Mouse (Mus musculus): ENCODE measurements at regions not wholly inside any gene's neighbourhood (a gene's known extent, or its start where the extent isn't known, plus 50 kb on each side); places are given as distances from the start of the nearest gene placed in this dataset.
"Not testable (repeated sequence)": the region's sequence is repeated elsewhere in the genome, so short reads cannot be mapped to it uniquely, and the experiment has no call there.

DNA sequence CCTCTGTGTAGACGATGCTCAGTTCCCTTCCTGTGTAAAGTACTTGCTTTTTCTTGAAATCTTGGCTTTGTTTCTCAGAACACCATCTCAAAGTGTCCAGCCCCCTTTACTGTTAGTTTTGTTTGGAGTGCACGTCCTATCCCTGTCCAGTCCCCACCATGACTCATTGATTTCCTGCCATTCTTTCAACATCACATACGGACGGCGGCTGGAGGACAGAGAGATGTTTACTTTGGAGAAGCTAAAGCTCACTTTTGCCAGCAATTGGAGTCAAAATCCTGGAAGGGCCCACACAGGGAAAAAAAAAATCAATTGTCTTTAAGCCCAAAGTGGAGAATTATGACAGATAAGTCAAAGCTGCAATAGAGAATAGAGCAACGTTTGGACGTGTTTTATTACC lies 51.8 kb downstream of the Gm5426 start:
- DNase-seq (ENCODE audit: low read depth in 1 of 2, low spot score in 2 of 2), result no peak

DNA sequence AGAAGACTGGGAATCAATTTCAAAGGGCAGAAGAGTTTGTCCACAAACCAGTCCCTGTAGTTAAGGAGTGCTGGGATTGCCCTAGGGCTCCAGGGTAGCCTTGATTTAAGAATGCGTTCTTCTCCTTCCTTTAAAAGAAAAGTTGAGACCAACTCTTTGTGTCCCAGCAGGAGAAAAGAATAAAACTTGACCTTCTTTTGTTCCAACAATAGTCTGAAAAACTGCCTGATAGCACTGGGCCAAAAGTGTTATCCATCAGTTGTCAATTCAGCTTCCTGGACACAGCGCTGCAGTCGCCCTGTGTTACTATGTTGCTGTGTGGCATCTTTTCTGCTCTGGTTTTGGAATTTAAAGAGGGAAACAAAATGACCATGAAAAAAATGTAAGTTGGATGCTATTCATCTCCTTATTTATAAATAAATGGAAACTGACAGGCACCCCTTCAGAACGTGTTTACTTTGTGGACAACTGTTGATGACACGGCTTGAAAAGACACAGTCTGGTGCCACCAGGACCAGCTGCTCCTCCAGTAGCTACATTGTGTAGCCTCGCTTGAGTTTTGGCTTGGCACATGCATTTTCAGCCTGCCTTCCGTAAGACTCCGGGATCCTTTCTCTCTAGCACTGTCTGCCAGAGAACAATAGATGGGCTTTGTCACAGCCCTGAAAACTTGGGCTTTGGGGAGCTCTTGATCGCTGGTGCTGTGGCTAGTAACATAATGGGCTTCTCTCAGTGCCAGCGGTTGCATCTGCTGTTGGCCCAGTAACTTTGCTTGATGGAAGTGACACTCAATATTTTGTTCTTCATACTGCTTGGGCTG lies 54.0 kb downstream of the Gm5426 start:
- no peak for DNase-seq (ENCODE audit: low read depth in 1 of 2, low spot score in 2 of 2)

DNA sequence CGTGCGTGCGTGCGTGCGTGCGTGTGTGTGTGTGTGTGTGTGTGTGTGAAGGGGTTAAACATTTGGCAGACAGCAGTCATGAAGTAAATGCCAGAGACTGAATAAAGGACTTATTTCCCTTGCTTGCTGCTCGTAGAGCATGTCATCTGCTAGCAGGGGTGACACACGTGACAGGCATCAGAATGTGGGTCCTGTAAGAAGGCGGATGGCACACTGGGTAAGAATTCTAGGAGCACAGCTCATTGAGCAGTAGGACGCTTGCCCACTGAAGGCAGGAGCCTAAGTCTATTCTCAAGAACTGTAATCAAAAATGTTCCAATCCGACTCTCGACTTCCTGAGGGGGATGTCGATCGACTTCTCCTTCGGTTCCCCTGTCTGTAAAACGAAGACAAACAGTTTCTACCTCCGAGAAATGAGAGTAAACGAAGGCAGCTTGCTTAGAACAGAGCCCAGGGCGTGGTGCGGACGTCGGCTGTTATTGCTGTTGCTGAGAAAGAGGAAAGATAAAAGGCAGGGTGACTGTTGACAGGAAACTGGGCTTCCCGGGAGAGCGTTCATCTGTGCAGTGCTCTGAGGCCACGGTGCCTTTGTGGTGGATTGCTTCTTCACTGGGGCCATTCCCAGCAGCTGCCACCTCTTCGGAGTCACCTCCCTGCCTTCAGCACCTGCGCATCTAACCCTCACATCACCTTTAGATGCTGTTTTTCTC lies 64.7 kb downstream of the Gm5426 start:
- no peak for DNase-seq (ENCODE audit: low read depth in 1 of 2, low spot score in 2 of 2)

DNA sequence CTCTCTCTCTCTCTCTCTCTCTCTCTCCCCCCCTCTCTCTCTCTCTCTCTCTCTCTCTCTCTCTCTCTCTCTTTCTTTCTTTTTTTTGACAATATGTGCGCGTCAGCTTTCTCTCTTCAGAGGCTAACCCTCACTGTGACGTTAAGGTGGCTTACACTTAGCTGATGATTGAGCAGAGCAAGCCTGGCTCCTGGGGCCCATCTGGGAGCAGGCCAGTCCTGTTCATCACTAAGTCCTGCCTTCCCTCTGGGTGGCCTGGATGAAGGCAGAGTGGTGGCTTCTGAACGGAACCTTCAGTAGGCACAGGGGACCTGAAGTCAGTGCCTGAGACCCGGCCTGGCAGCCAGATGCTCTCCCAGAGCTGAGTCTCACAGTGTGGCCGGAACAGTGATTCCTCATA lies 65.5 kb downstream of the Gm5426 start:
- DNase-seq (ENCODE audit: low read depth in 1 of 2, low spot score in 2 of 2), result no peak

DNA sequence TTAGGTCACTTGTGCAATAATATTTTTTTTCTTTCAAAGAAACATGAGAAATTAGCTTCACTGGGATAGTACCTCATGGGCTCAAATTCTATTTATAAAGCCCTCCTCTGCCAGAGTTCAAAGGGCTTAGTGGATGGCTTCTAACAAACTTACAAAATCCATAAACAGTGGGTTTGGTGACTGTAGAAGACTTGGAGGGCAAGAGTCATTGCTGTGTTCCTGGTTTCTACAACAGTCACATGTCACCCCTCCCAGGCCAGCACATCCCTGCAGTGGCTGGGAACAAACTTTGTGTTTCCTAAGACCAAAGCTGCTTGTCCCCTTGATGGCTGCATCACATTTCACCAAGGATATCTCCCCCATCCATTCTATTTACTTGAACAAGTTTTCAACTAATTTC lies 66.5 kb downstream of the Gm5426 start:
- DNase-seq (ENCODE audit: low read depth in 1 of 2, low spot score in 2 of 2), result no peak

DNA sequence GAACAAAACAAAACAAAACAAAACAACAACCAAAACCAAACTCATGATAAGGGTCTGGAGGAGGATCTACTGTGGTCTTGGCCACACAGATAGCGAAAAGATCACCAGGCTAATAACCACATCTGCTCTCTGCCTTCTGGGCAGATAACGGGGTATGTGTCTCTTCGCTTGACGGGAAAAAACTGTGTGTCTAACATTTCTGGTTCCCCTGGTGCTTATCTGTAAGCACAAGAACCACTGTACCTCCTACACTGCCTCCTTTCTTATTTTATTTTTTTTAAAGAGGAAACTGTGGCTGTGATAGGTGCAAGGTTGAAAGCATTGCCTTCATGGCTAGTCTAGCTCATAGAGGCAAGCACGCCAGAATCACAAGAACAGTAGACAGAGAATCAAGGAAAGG lies 67.8 kb downstream of the Gm5426 start:
- no peak for DNase-seq (ENCODE audit: low read depth in 1 of 2, low spot score in 2 of 2)

DNA sequence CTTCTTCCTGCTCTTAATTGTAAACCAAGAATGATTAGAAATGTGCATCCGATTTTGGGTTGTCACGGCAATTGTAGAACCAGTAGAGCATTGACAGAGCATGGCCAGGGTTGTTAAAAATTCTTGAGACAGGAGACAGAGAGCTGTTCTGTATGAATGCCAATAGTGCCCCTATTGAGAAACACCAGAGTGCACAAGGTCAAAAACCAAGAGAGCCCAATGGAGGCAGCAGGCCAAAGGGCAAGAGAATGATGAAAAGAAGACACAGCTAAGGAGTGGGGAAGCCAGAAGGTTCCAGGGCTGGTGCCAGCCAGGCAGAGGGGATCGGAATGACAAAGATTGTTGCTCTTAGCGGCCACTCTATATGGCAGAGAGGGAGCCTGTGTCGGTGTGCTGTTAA lies 72.8 kb downstream of the Gm5426 start:
- DNase-seq (ENCODE audit: low read depth in 1 of 2, low spot score in 2 of 2), result no peak

DNA sequence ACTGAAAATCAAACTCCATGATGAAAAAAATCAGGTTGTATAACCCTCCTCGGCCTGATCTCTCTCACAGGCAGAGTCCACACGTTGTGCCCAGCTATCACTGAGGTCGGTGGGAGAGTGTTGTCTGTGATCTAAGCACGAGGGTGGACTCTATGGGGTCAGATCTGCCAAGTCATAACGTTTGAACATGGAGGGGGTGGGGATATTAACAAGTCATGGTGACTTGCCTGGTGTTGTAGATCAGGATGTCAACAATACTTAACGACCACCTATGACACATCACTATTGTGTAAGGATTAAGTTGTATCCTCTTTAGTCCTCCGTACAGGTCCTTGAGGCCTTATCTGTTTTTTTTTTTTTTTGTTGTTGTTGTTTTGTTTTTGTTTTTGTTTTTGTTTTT lies 74.8 kb downstream of the Gm5426 start:
- no peak for DNase-seq (ENCODE audit: low read depth in 1 of 2, low spot score in 2 of 2)

DNA sequence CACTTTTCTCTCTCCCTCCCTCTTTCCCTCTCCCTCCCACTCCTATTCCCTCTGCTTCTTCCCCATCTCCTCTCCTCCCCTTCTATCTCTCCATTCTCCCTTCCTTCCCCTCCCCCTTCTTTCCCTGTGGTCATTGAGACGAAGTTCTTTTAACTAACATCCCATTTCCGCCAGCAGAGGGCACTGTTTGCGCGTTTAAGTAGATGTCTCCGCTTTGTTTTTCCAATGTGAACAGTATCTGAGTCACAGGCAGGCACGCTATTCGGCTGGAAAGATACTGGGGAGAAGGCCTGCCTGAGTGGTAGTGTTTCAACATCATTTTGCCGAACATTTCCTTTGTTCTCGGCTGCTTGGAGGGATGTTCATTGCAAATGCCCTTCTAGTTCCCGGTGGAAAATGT lies 77.5 kb downstream of the Gm5426 start:
- DNase-seq (ENCODE audit: low read depth in 1 of 2, low spot score in 2 of 2), result peak; percentile 55 to 74

DNA sequence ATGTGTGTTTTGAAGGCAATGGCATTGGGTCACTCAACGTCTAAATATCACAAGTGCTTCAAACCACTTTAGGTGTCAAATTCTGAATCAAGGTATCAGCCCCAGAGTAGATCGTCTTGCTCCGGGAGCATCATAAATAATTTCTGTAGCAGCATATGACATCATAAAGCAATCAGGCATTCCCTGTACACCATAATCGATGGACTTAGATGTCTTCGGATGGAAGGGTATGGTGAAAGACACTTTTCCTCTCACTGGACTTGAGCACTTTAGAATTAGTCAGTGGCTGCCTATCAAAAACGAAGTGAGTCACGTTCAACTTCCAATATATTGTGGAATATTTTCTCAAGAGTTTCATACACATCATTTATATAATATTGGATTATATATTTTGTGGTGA lies 77.9 kb downstream of the Gm5426 start:
- DNase-seq (ENCODE audit: low read depth in 1 of 2, low spot score in 2 of 2), result no peak

DNA sequence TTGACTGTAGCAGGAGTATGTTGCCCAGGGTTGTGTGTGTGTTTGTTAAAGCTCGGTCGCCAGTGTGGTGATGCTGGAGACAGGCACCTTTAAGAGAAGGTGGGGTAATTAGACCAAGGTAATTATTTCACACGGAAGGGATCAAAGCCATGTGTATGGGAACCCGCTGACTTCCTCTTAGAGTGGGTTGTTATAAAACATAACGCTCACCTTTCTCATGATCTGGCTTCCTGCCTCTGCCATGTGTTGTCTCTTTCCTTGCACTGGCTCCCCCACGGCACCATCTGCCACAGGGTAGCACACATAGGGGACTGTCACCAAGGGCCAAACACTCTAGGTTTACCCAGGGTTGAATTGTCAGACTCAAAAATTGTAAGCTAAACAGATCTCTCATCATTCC lies 78.5 kb downstream of the Gm5426 start:
- no peak for DNase-seq (ENCODE audit: low read depth in 1 of 2, low spot score in 2 of 2)

DNA sequence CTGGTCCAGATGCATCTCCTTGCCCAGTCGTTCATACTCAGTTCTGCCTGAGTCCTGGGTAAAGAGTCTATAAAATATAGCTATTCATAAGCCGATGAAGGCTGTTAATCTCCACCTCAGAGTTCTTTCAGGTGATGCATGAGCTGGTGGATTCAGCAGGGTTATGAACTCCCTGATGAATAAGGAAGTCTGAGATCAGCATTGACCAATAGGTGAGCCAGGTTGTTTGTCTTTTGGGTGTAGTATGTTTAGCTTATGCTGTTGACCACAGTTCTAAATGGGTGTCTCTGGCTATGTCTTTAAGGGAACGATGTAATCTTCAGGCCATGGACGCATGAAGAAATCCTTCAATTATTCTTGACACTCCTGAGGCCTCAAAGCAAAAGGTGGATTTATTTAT lies 84.3 kb downstream of the Gm5426 start:
- no peak for DNase-seq (ENCODE audit: low read depth in 1 of 2, low spot score in 2 of 2)

DNA sequence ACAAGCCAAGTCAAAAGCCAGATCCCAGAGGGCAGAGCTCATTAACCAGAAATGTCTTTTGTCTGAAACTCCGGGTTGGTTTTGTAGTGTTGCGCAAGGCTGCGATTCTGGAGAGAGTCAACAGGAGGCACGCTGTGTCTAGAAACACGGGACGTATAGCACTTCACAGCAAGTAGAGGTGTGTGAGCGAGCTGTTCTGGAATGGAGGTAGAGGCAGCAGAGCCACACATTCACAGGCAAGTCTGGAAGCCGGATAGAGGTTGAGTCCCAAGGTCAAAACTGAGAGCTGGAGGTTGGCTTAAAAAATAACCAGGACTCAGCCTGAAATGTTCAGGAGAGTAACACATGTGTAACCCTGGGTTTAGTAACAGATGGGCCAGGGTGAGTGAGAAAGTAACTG lies 94.0 kb downstream of the Gm5426 start:
- DNase-seq (ENCODE audit: low read depth in 1 of 2, low spot score in 2 of 2), result peak in 1 of 2 experiments; percentile 37

DNA sequence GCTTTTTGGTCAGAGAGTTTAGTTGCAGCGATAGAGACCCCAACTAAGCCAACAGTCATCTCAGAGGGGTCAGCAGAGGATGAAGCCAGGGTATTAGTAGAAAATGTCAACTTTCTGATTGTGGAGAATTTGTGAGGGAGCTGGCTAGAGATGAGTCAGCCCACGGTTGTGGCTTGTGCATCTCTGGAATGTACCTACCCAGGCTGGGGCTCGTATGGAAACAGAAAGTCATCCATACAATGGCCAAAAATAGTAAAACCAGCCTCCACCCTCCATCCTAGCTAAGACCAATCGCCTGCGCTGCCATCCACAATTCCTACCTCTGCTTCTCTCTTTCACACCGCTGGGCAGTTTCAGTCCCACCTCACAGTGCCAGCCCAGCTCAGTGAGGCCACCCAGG lies 94.9 kb downstream of the Gm5426 start:
- DNase-seq (ENCODE audit: low read depth in 1 of 2, low spot score in 2 of 2), result no peak

DNA sequence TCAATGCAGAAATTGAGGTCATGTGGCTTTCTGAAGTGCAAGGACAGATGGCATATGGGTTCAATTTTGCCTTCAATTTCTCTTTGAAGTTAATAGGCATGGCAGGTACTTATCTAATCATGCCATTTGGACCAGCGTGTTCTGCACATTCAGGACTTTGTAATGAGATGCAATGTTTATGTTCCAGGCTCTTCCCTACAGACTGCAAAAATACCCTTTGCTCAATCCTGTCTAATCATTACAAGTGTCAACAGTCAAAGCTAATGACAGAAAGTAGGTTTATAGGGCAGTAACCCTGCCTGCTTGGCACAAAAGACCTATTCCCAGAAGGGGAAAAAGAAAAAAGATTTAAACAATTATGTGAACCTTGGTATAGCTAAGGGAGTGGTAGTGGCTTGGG lies 96.5 kb downstream of the Gm5426 start:
- no peak for DNase-seq (ENCODE audit: low read depth in 1 of 2, low spot score in 2 of 2)

DNA sequence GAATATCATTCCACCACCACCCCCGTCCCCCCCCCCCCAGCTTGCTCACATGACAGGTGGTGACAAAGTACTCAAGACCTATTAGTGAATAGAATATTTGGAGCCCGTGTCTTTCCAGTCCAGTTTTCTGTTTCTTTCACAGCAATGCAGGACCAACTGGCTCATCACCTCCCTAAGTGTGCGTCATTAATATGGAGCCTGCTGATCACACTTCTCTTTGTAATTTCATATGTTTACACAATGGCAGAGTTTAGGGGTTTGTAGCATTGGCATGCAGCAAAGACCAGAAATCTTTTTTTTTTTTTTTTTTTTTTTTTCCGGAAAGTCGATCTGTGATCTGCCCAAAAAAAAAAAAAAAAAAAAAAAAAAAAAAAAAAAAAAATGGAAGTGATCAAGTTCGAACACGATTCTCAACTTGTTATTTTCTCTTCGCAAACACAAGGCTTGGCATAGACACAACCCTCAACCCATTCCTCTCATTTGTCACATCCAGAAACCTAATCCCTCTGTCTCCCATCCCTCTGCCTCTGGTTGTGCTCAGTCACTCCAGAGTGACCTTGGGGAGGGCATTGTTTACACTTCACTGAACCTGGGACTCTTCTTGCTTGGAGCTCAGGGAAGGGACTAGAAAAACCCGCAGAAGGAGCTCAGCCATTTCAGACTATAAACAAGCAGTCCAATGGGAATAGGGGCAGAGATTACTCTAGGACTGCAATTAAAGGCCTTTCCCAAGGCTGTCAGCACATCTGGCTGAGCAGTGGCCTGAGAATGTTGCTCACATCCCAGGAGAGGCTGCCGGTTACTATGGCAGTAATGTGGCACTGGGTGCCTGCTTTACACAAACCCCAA lies 98.4 kb downstream of the Gm5426 start:
- DNase-seq (ENCODE audit: low read depth in 1 of 2, low spot score in 2 of 2), result no peak

DNA sequence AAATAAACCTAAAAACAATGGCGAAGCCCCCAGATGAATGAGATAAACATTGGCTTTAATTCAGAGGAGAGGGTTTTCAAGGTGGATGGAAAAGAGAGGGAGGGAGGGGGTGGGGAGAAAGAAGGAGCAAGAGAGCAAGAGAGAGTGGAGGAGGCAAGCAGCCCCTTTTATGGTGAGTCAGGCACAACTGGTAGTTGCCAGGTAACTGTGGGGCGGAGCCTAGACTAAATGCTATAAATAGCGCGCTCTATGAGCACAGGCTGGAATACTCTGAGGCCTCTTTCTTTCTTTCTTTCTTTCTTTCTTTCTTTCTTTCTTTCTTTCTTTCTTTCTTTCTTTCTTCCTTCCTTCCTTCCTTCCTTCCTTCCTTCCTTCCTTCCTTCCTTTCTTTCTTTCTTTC lies 99.6 kb downstream of the Gm5426 start:
- not testable (repeated sequence) for DNase-seq (ENCODE audit: low read depth in 1 of 2, low spot score in 2 of 2)

DNA sequence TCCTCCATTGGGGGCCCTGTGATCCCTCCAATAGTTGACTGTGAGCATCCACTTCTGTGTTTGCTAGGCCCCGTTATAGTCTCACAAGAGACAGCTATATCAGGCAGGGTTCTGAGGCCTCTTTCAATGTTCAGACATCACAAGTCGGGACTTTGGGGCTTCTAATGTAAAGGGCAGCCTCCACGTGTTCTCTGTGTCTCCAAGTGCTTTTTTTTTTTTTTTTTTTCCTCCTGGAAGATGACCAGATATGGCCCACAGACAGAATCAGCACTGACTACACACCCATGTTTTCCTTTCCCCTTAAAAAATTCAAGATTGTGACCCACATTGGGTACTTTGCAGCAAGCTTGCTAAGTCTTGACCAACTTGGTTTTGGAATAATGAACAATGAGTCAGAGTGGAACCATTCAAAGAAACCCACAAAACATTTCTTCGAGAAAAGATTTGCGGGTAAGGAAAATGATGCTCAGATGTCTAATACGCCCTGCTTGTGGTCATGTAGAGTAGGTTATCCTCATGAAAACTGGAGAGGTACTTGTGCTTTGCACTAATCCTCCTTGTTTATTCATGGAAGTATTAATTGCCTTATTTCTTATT lies 100.5 kb downstream of the Gm5426 start:
- DNase-seq (ENCODE audit: low read depth in 1 of 2, low spot score in 2 of 2), result no peak

DNA sequence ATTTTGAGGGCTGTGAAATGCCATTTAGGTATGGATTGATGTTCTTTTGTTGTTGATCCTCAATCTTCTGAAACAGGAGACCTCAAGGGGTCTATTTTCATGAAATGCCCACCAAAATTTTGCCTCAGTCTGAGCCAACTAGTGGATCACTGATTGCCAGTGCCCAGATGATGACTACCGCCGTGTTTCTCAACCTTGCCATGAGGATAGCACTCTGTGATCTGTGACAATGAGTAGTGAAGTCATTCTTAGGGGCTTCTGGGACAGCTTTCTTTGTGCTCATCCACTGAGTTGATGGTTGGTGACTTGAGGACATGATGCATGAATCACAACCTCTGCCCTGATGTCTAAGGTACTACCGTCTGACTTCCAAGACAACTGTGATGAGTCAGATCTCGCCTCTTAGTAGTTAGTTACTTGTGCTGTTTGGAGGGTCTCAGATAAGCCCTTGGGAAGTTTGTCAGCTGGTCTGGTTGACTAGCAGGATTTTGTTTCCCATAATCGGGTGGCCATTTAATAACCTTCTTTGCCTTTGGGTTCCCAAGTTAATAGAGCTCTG lies 101.2 kb downstream of the Gm5426 start:
- no peak for DNase-seq (ENCODE audit: low read depth in 1 of 2, low spot score in 2 of 2)

DNA sequence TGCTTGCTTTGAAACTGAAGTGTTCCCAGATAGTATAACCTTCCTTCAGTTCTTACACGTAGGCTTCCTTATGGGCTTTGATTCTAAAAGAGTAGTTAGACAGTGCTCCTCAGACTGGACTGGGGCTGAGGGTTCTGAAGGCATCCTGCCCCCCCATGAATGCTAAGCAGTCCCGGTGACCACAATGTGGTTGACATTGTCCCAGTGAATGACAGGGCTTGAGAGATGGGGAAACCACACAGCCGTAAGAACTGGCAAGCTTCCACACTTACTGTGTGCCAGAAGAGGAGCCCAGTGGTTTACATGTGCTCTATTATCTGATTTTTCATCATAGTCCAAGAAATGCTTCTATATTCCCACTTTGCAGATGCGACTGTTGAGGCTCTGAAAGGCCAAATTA lies 101.8 kb downstream of the Gm5426 start:
- DNase-seq (ENCODE audit: low read depth in 1 of 2, low spot score in 2 of 2), result no peak

DNA sequence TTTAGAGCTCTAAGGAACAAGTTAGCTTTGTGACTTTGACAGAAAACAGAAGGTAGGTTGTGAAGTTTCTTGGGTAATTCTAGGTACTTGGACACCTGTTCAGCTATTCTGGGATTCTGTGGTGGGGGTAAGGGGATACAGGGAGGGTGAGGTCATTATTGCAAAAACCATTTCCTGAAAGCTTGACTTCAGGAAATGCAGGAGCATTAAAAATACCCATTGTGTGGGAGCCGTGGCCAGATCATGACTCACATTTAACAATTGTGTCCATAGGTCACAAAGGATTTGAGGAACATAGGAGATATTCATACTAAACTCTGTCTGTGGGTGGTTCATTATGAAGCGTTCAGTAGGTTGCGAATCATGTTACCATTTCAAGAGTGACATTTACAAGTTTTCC lies 102.4 kb downstream of the Gm5426 start:
- no peak for DNase-seq (ENCODE audit: low read depth in 1 of 2, low spot score in 2 of 2)
